Mouse (Mus musculus) liver, postnatal 0 days (tissue): ENCODE results near the gene Prg2.

ENCODE experiments used
- CTCF ChIP-seq: sonication (generic); IDR thresholded peaks from 2 replicates; pipeline ENCODE4 v1.5.1; 2016; ENCODE audit warnings: antibody characterized with exemption, low read depth
- EP300 ChIP-seq: IDR thresholded peaks from 2 replicates; pipeline ENCODE4 v1.6.1; 2016; ENCODE audit warnings: antibody characterized with exemption, low read depth, mild to moderate bottlenecking

DNA sequence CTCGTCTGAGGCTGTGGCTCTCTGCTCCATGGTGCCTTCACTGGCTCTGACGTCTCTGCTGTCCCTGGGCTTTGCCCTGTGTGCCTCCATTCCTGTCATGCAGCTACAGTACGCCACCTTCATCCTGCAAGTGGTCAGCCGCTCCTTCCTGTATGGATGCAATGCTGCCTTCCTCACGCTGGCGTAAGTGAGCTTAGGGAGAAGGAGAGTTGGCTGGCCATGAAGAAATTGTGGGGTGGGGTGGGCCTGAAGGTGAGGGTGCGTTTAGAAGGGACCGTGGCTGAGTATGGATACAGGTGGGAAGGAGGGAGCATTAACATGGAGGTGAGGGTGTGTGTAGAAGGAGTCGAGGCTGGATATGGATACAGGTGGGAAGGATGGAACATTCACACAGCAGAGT is 24.8 kb upstream of the Prg2 start:
- TF ChIP-seq CTCF (no peak), EP300 (no peak)
